Mouse (Mus musculus) erythroid progenitor cell, adult 5-6 weeks (primary cell): ENCODE data around the gene Prss23. TPM values are rescaled to one million over a fixed set of nuclear protein-coding genes. Genes with fewer than 3 reads are reported as not detected.

ENCODE experiments used
- ATAC-seq: replicated peaks from 2 replicates; pipeline ENCODE4 v1.8.0; 2016; ENCODE audit warnings: moderate number of reproducible peaks, mild to moderate bottlenecking, moderate TSS enrichment, inconsistent platforms; ENCODE audit not compliant: poor library complexity, low FRiP score, severe bottlenecking
- total RNA-seq, 2 experiments: library from RNA; stranded (forward) in 1 of 2; stranded (reverse) in 1 of 2; fragments of 150-400 nt in 1 of 2; fragments of 186-747, 209-891 nt in 1 of 2; gene quantifications; 2 replicates each; pipeline versions ENCODE4 v1.2.3 to v1.2.4; 2015 to 2017; ENCODE audit warnings: low replicate concordance in 2 of 2

The Prss23 gene
- total RNA-seq, 2 experiments from 2014 or later, result not detected

GRCm38 (mm10) chr7:89511921-89512514 lies 15.0 kb downstream of the Prss23 start:
- no peak for ATAC-seq

- no peak for ATAC-seq
Measured at GRCm38 (mm10) chr7:89508672-89509071, 18.3 kb downstream of the Prss23 start.

- no peak for ATAC-seq
Measured at GRCm38 (mm10) chr7:89499516-89500307, 27.3 kb downstream of the Prss23 start.

- ATAC-seq, result no peak
Measured at GRCm38 (mm10) chr7:89483769-89484568, 43.0 kb downstream of the Prss23 start.

GRCm38 (mm10) chr7:89481723-89482122 lies 45.3 kb downstream of the Prss23 start:
- ATAC-seq, result no peak

- no peak for ATAC-seq
Measured at GRCm38 (mm10) chr7:89478490-89478889, 48.5 kb downstream of the Prss23 start.

- ATAC-seq, result no peak
Measured at GRCm38 (mm10) chr7:89477294-89477999, 49.5 kb downstream of the Prss23 start.

GRCm38 (mm10) chr7:89473442-89473841 lies 53.5 kb downstream of the Prss23 start:
- no peak for ATAC-seq

- no peak for ATAC-seq
Measured at GRCm38 (mm10) chr7:89463775-89464592, 63.0 kb downstream of the Prss23 start.

GRCm38 (mm10) chr7:89463246-89463645 lies 63.7 kb downstream of the Prss23 start:
- no peak for ATAC-seq

GRCm38 (mm10) chr7:89462646-89463207 lies 64.3 kb downstream of the Prss23 start:
- ATAC-seq, result no peak

- no peak for ATAC-seq
Measured at GRCm38 (mm10) chr7:89461351-89461750, 65.6 kb downstream of the Prss23 start.

- ATAC-seq, result no peak
Measured at GRCm38 (mm10) chr7:89460911-89461310, 66.1 kb downstream of the Prss23 start.

GRCm38 (mm10) chr7:89459691-89460090 lies 67.3 kb downstream of the Prss23 start:
- no peak for ATAC-seq

Other genes with a start within 250 kb of the Prss23 start
- 12.2 and 12.6 TPM in 2 replicates for gene Tmem135, start 123.0 kb downstream of the Prss23 start, total RNA-seq (2015; ENCODE audit: low replicate concordance)
- gene Tmem135, start 123.0 kb downstream of the Prss23 start, total RNA-seq (2017; ENCODE audit: low replicate concordance), result 1.3 and 10.7 TPM in 2 replicates
- gene Fzd4, start 122.8 kb downstream of the Prss23 start, total RNA-seq (2015; ENCODE audit: low replicate concordance), result under 0.01 and 0.36 TPM in 2 replicates
- 0.26 TPM in 1 of 2 replicates, not detected in the other for gene Fzd4, start 122.8 kb downstream of the Prss23 start, total RNA-seq (2017; ENCODE audit: low replicate concordance)
- gene Me3, start 105.2 kb upstream of the Prss23 start, total RNA-seq (2015; ENCODE audit: low replicate concordance), result 1.1 TPM in 1 of 2 replicates, not detected in the other
- not detected in 2 replicates for gene Me3, start 105.2 kb upstream of the Prss23 start, total RNA-seq (2017; ENCODE audit: low replicate concordance)